Mouse (Mus musculus) hematopoietic stem cell, adult 5-6 weeks (primary cell): Measurements from ENCODE around the gene Hdac4. TPM values are rescaled to one million over a fixed set of nuclear protein-coding genes. Genes with fewer than 3 reads are reported as not detected.

Experiments
- ATAC-seq, 2 experiments: fragments of 125-278 bp in 1 of 2; replicated peaks in 1 of 2; 2 replicates each; pipeline ENCODE4 v1.8.0; 2016 to 2017; ENCODE audit warnings: inconsistent platforms in 2 of 2, mild to moderate bottlenecking in 2 of 2, moderate number of reproducible peaks in 2 of 2, low read depth in 1 of 2, moderate TSS enrichment in 1 of 2; ENCODE audit not compliant: low FRiP score in 2 of 2, poor library complexity in 2 of 2, severe bottlenecking in 2 of 2, insufficient read depth in 1 of 2, low TSS enrichment in 1 of 2
- total RNA-seq: library from RNA; stranded (forward); fragments of 172-1452, 232-1000 nt; gene quantifications from 2 replicates; pipeline ENCODE4 v1.2.3, GENCODE M21; 2017

Gene Hdac4
- total RNA-seq, 1 experiment from 2014 or later, result 17.6 TPM

DNA sequence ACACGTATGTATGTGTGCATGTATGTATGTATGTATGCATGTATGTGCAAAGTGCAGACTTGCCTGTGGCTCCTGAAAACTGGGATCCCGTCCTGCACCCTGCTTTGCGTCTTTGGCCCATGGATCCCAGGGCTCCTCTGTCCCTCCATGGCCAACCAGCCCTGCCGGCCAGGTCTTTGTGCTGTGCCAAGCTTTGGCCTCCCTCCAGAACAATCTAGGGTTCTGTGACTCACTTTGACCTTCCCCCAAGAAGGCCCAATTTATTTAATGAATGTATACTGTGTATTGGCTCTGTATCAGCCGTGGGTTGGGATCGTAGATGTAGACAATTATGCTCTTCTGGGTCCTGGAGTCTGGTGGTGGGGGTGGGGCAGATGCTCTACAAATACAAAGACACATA is 290.2 kb downstream of the Hdac4 start:
- ATAC-seq, result no peak

GRCm38 (mm10) chr1:91903241-91903981 is 292.1 kb downstream of the Hdac4 start:
- ATAC-seq, result no peak

GRCm38 (mm10) chr1:91897078-91897477 is 298.4 kb downstream of the Hdac4 start:
- no peak for ATAC-seq

DNA sequence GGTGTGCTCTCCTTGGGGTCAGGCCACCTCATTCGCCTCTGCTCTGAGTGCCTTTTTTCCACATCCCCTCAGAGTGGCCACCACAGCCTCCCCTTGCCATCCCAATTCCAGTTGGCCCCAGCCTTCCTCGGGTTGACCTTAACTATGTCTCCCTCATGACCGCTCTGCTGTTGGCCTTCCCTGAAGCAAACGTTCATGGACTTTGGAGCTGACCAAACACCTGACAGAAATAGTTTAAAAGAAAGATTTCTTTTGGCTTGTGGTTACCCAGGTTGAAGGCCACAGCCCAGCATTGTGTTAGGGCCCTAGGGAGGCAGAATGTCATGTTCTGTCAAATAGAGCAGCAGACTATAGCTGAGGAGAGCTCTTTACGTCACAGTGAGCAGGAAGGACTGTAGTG is 301.2 kb downstream of the Hdac4 start:
- ATAC-seq, result no peak

GRCm38 (mm10) chr1:91893598-91893997 is 301.9 kb downstream of the Hdac4 start:
- ATAC-seq, result no peak

GRCm38 (mm10) chr1:91883115-91883514 is 312.4 kb downstream of the Hdac4 start:
- ATAC-seq, result no peak

DNA sequence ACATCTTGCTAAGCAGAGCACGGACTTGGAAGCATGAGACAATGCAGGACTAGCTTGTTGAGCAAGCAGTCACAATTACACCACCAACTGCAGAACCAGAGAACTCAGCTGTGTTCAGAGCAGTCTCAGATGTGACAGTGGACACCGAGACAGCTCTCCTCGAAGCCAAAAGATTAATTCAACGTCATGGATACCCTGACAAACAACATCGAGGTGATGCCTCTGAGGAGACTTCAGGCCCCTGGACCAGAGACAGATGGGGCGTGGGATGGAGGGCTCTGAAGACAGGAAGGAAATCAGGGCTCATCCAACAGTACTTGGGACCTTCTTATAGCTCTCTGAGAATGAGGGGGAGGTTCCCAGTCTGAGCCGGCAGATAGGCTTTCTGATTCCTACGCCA is 314.6 kb downstream of the Hdac4 start:
- no peak for ATAC-seq

- no peak for ATAC-seq
These were observed 315.3 kb downstream of the Hdac4 start for GRCm38 (mm10) chr1:91880156-91880555.
